Mouse (Mus musculus) embryonic fibroblast, embryonic 13.5 days (primary cell): ENCODE measurements at regions not wholly inside any gene's neighbourhood (a gene's known extent, or its start where the extent isn't known, plus 50 kb on each side); places are given as distances from the start of the nearest gene placed in this dataset.

Experiments
- H3K27ac ChIP-seq: 2 replicates; pipeline ENCODE4 v1.5.1; 2012; ENCODE audit warnings: low read length, control low read depth, inconsistent platforms; ENCODE audit not compliant: insufficient read depth
- H3K4me1 ChIP-seq: 2 replicates; pipeline ENCODE4 v1.6.1; 2011; ENCODE audit warnings: low read length; ENCODE audit not compliant: control insufficient read depth, insufficient read depth
- H3K4me3 ChIP-seq: 2 replicates; pipeline ENCODE4 v1.5.1; 2011; ENCODE audit warnings: mild to moderate bottlenecking, control low read depth, low read length; ENCODE audit not compliant: insufficient read depth
- CTCF ChIP-seq: IDR thresholded peaks from 2 replicates; pipeline ENCODE4 v1.5.1; 2011; ENCODE audit warnings: mild to moderate bottlenecking, control low read depth, low read length, moderate library complexity, borderline replicate concordance; ENCODE audit not compliant: insufficient read depth
- POLR2A ChIP-seq: IDR thresholded peaks from 2 replicates; pipeline ENCODE4 v1.6.1; 2011; ENCODE audit warnings: low read depth, mild to moderate bottlenecking, control low read depth, low read length, moderate library complexity

- H3K27ac ChIP-seq = no peak overlapping the region
- TF ChIP-seq POLR2A = no peak
- no peak for TF ChIP-seq CTCF
- no peaks in the 10 kb centered on the region for H3K4me1 ChIP-seq
- no peak overlapping the region for H3K4me3 ChIP-seq
Measured at GRCm38 (mm10) chr3:149993199-149993598, 1002.8 kb upstream of the Adgrl2 start.

- no peak for TF ChIP-seq CTCF
- TF ChIP-seq POLR2A = no peak
- no peak overlapping the region for H3K4me3 ChIP-seq
- H3K4me1 ChIP-seq = no peaks in the 10 kb centered on the region
- H3K27ac ChIP-seq = no peak overlapping the region
Measured at GRCm38 (mm10) chr3:149987801-149988200, 997.4 kb upstream of the Adgrl2 start.

- Histone ChIP-seq H3K27ac (no peak overlapping the region), H3K4me1 (no peaks in the 10 kb centered on the region), H3K4me3 (no peak overlapping the region)
- no peak for TF ChIP-seq CTCF
- no peak for TF ChIP-seq POLR2A
Measured at GRCm38 (mm10) chr3:149956993-149957392, 966.6 kb upstream of the Adgrl2 start.

- TF ChIP-seq CTCF (no peak), POLR2A (no peak)
- H3K4me3 ChIP-seq = no peak overlapping the region
- no peaks in the 10 kb centered on the region for H3K4me1 ChIP-seq
- no peak overlapping the region for H3K27ac ChIP-seq
Measured at GRCm38 (mm10) chr3:149936197-149936596, 945.8 kb upstream of the Adgrl2 start.

- TF ChIP-seq POLR2A (no peak), CTCF (no peak)
- Histone ChIP-seq H3K27ac (no peak overlapping the region), H3K4me3 (no peak overlapping the region), H3K4me1 (no peaks in the 10 kb centered on the region)
Measured at GRCm38 (mm10) chr3:149934832-149935231, 944.5 kb upstream of the Adgrl2 start.

- Histone ChIP-seq H3K27ac (no peak overlapping the region), H3K4me1 (no peaks in the 10 kb centered on the region), H3K4me3 (no peak overlapping the region)
- no peak for TF ChIP-seq POLR2A
- TF ChIP-seq CTCF = no peak
Measured at GRCm38 (mm10) chr3:149928456-149929360, 938.4 kb upstream of the Adgrl2 start.

GRCm38 (mm10) chr3:149920206-149920605 lies 929.9 kb upstream of the Adgrl2 start:
- TF ChIP-seq POLR2A (no peak), CTCF (no peak)
- Histone ChIP-seq H3K4me3 (no peak overlapping the region), H3K4me1 (no peaks in the 10 kb centered on the region), H3K27ac (no peak overlapping the region)

GRCm38 (mm10) chr3:149918201-149918600 lies 927.8 kb upstream of the Adgrl2 start:
- Histone ChIP-seq H3K27ac (no peak overlapping the region), H3K4me1 (no peaks in the 10 kb centered on the region), H3K4me3 (no peak overlapping the region)
- TF ChIP-seq POLR2A (no peak), CTCF (no peak)

- no peaks in the 10 kb centered on the region for H3K4me1 ChIP-seq
Measured at GRCm38 (mm10) chr3:149910721-149911120, 920.4 kb upstream of the Adgrl2 start.

GRCm38 (mm10) chr3:149901783-149902182 lies 911.4 kb upstream of the Adgrl2 start:
- Histone ChIP-seq H3K27ac (no peak overlapping the region), H3K4me1 (no peaks in the 10 kb centered on the region), H3K4me3 (no peak overlapping the region)
- TF ChIP-seq CTCF (no peak), POLR2A (no peak)

More at GRCm38 (mm10) chr3:149910721-149911120, 920.4 kb upstream of the Adgrl2 start:
- no peak overlapping the region for H3K4me3 ChIP-seq
- no peak overlapping the region for H3K27ac ChIP-seq
- TF ChIP-seq POLR2A = no peak
- TF ChIP-seq CTCF = no peak
